Mouse (Mus musculus): ENCODE data around the gene Trpm7. TPM values are rescaled to one million over a fixed set of nuclear protein-coding genes. Genes with fewer than 3 reads are reported as not detected.

Trpm7 gene
- polyA plus RNA-seq, 1 experiment from 2014 or later, result 34.2 TPM

GRCm38 (mm10) chr2:126792611-126793010 is 83.4 kb downstream of the Trpm7 start:
- Histone ChIP-seq H3K4me2 (no peak overlapping the region), H3K36me3 (ENCODE audit: control insufficient read depth, insufficient read depth, low read length) (peaks cover 11% of the 10 kb centered on the region; the same call in 1 of the 2 replicates), H3K4me3 (ENCODE audit: low read depth, low read length) (no peak overlapping the region), H3K9ac (ENCODE audit: low read length) (no peak overlapping the region), H3K27me3 (ENCODE audit: control insufficient read depth, insufficient read depth, low read length) (no peaks in the 10 kb centered on the region), H3K27ac (ENCODE audit: low read depth, low read length) (no peak overlapping the region), H3K4me1 (ENCODE audit: control insufficient read depth, insufficient read depth, low read length) (no peaks in the 10 kb centered on the region), H3K9me3 (ENCODE audit: control insufficient read depth, low read length) (no peaks in the 10 kb centered on the region)
- DNase-seq (ENCODE audit: low spot score, missing footprints) (no peak), ATAC-seq (ENCODE audit: low FRiP score) (no peak)
- WGBS, result 82% methylated on average over 5 of the region's 5 CpGs

- Histone ChIP-seq H3K4me3 (ENCODE audit: low read depth, low read length) (no peak overlapping the region), H3K9ac (ENCODE audit: low read length) (no peak overlapping the region), H3K4me1 (ENCODE audit: control insufficient read depth, insufficient read depth, low read length) (no peaks in the 10 kb centered on the region), H3K36me3 (ENCODE audit: control insufficient read depth, insufficient read depth, low read length) (peaks cover 11% of the 10 kb centered on the region; the same call in 1 of the 2 replicates), H3K9me3 (ENCODE audit: control insufficient read depth, low read length) (no peaks in the 10 kb centered on the region), H3K27me3 (ENCODE audit: control insufficient read depth, insufficient read depth, low read length) (no peaks in the 10 kb centered on the region), H3K4me2 (no peak overlapping the region), H3K27ac (ENCODE audit: low read depth, low read length) (no peak overlapping the region)
- whole genome bisulfite sequencing, result 58% methylated on average over 9 of the region's 9 CpGs
- DNase-seq (ENCODE audit: low spot score, missing footprints) (no peak), ATAC-seq (ENCODE audit: low FRiP score) (no peak)
These were observed 88.2 kb downstream of the Trpm7 start for GRCm38 (mm10) chr2:126787721-126788342.

GRCm38 (mm10) chr2:126783370-126783769 is 92.7 kb downstream of the Trpm7 start, which contains the start of gene Usp50:
TSS of gene Usp50 (minus strand) at chr2:126783470.
- 69% methylated on average over 4 of the region's 4 CpGs for WGBS
- Histone ChIP-seq H3K27me3 (ENCODE audit: control insufficient read depth, insufficient read depth, low read length) (no peaks in the 10 kb centered on the region), H3K4me3 (ENCODE audit: low read depth, low read length) (no peak within 1 kb of the TSS), H3K27ac (ENCODE audit: low read depth, low read length) (no peak within 1 kb of the TSS), H3K4me1 (ENCODE audit: control insufficient read depth, insufficient read depth, low read length) (no peaks in the 10 kb centered on the region), H3K4me2 (no peak within 1 kb of the TSS), H3K9me3 (ENCODE audit: control insufficient read depth, low read length) (no peaks in the 10 kb centered on the region), H3K36me3 (ENCODE audit: control insufficient read depth, insufficient read depth, low read length) (no peaks in the 10 kb centered on the region), H3K9ac (ENCODE audit: low read length) (no peak within 1 kb of the TSS)
- ATAC-seq (ENCODE audit: low FRiP score) (no peak), DNase-seq (ENCODE audit: low spot score, missing footprints) (no peak)

GRCm38 (mm10) chr2:126782433-126782832 is 93.6 kb downstream of the Trpm7 start:
- Histone ChIP-seq H3K4me3 (ENCODE audit: low read depth, low read length) (no peak overlapping the region), H3K27me3 (ENCODE audit: control insufficient read depth, insufficient read depth, low read length) (no peaks in the 10 kb centered on the region), H3K36me3 (ENCODE audit: control insufficient read depth, insufficient read depth, low read length) (no peaks in the 10 kb centered on the region), H3K27ac (ENCODE audit: low read depth, low read length) (no peak overlapping the region), H3K9ac (ENCODE audit: low read length) (no peak overlapping the region), H3K4me2 (no peak overlapping the region), H3K4me1 (ENCODE audit: control insufficient read depth, insufficient read depth, low read length) (no peaks in the 10 kb centered on the region), H3K9me3 (ENCODE audit: control insufficient read depth, low read length) (no peaks in the 10 kb centered on the region)
- DNase-seq (ENCODE audit: low spot score, missing footprints) (no peak), ATAC-seq (ENCODE audit: low FRiP score) (no peak)
- 82% methylated on average over 3 of the region's 3 CpGs for WGBS

GRCm38 (mm10) chr2:126781478-126781877 is 94.6 kb downstream of the Trpm7 start:
- DNase-seq (ENCODE audit: low spot score, missing footprints) (no peak), ATAC-seq (ENCODE audit: low FRiP score) (no peak)
- H3K27ac ChIP-seq (ENCODE audit: low read depth, low read length), result no peak overlapping the region
- H3K36me3 ChIP-seq (ENCODE audit: control insufficient read depth, insufficient read depth, low read length), result no peaks in the 10 kb centered on the region
- 94% methylated on average over 1 of the region's 1 CpGs for WGBS
- H3K4me1 ChIP-seq (ENCODE audit: control insufficient read depth, insufficient read depth, low read length), result no peaks in the 10 kb centered on the region
- H3K4me3 ChIP-seq (ENCODE audit: low read depth, low read length), result no peak overlapping the region
- no peaks in the 10 kb centered on the region for H3K9me3 ChIP-seq (ENCODE audit: control insufficient read depth, low read length)
- H3K27me3 ChIP-seq (ENCODE audit: control insufficient read depth, insufficient read depth, low read length), result no peaks in the 10 kb centered on the region
- H3K9ac ChIP-seq (ENCODE audit: low read length), result no peak overlapping the region
- no peak overlapping the region for H3K4me2 ChIP-seq

- H3K27ac ChIP-seq (ENCODE audit: low read depth, low read length), result no peak overlapping the region
- ATAC-seq (ENCODE audit: low FRiP score) (no peak), DNase-seq (ENCODE audit: low spot score, missing footprints) (no peak)
- H3K27me3 ChIP-seq (ENCODE audit: control insufficient read depth, insufficient read depth, low read length), result no peaks in the 10 kb centered on the region
- H3K9ac ChIP-seq (ENCODE audit: low read length), result no peak overlapping the region
- no peaks in the 10 kb centered on the region for H3K36me3 ChIP-seq (ENCODE audit: control insufficient read depth, insufficient read depth, low read length)
- no peaks in the 10 kb centered on the region for H3K4me1 ChIP-seq (ENCODE audit: control insufficient read depth, insufficient read depth, low read length)
- whole genome bisulfite sequencing, result 95% methylated on average over 10 of the region's 10 CpGs
- no peaks in the 10 kb centered on the region for H3K9me3 ChIP-seq (ENCODE audit: control insufficient read depth, low read length)
- no peak overlapping the region for H3K4me2 ChIP-seq
- H3K4me3 ChIP-seq (ENCODE audit: low read depth, low read length), result no peak overlapping the region
These were observed 95.7 kb downstream of the Trpm7 start for GRCm38 (mm10) chr2:126780286-126780685.

GRCm38 (mm10) chr2:126778806-126779205 is 97.2 kb downstream of the Trpm7 start:
- Histone ChIP-seq H3K9me3 (ENCODE audit: control insufficient read depth, low read length) (no peaks in the 10 kb centered on the region), H3K36me3 (ENCODE audit: control insufficient read depth, insufficient read depth, low read length) (no peaks in the 10 kb centered on the region), H3K4me2 (no peak overlapping the region), H3K4me3 (ENCODE audit: low read depth, low read length) (no peak overlapping the region), H3K27me3 (ENCODE audit: control insufficient read depth, insufficient read depth, low read length) (no peaks in the 10 kb centered on the region), H3K27ac (ENCODE audit: low read depth, low read length) (no peak overlapping the region), H3K9ac (ENCODE audit: low read length) (no peak overlapping the region), H3K4me1 (ENCODE audit: control insufficient read depth, insufficient read depth, low read length) (no peaks in the 10 kb centered on the region)
- 86% methylated on average over 4 of the region's 4 CpGs for WGBS
- no peak for DNase-seq (ENCODE audit: low spot score, missing footprints)
- ATAC-seq (ENCODE audit: low FRiP score), result no peak

GRCm38 (mm10) chr2:126776416-126776815 is 99.6 kb downstream of the Trpm7 start:
- no peak overlapping the region for H3K27ac ChIP-seq (ENCODE audit: low read depth, low read length)
- no peak for DNase-seq (ENCODE audit: low spot score, missing footprints)
- no peak for ATAC-seq (ENCODE audit: low FRiP score)
- no peaks in the 10 kb centered on the region for H3K36me3 ChIP-seq (ENCODE audit: control insufficient read depth, insufficient read depth, low read length)
- no peaks in the 10 kb centered on the region for H3K4me1 ChIP-seq (ENCODE audit: control insufficient read depth, insufficient read depth, low read length)
- no peak overlapping the region for H3K4me3 ChIP-seq (ENCODE audit: low read depth, low read length)
- no peaks in the 10 kb centered on the region for H3K27me3 ChIP-seq (ENCODE audit: control insufficient read depth, insufficient read depth, low read length)
- WGBS, result 75% methylated on average over 1 of the region's 1 CpGs
- H3K9me3 ChIP-seq (ENCODE audit: control insufficient read depth, low read length), result no peaks in the 10 kb centered on the region
- no peak overlapping the region for H3K9ac ChIP-seq (ENCODE audit: low read length)
- H3K4me2 ChIP-seq, result no peak overlapping the region

GRCm38 (mm10) chr2:126775951-126776350 is 100.1 kb downstream of the Trpm7 start:
- no peak overlapping the region for H3K4me3 ChIP-seq (ENCODE audit: low read depth, low read length)
- no peak overlapping the region for H3K4me2 ChIP-seq
- H3K9me3 ChIP-seq (ENCODE audit: control insufficient read depth, low read length), result no peaks in the 10 kb centered on the region
- H3K9ac ChIP-seq (ENCODE audit: low read length), result no peak overlapping the region
- WGBS, result 71% methylated on average over 4 of the region's 4 CpGs
- H3K36me3 ChIP-seq (ENCODE audit: control insufficient read depth, insufficient read depth, low read length), result no peaks in the 10 kb centered on the region
- no peak for DNase-seq (ENCODE audit: low spot score, missing footprints)
- H3K27me3 ChIP-seq (ENCODE audit: control insufficient read depth, insufficient read depth, low read length), result no peaks in the 10 kb centered on the region
- ATAC-seq (ENCODE audit: low FRiP score), result no peak
- H3K27ac ChIP-seq (ENCODE audit: low read depth, low read length), result no peak overlapping the region
- H3K4me1 ChIP-seq (ENCODE audit: control insufficient read depth, insufficient read depth, low read length), result no peaks in the 10 kb centered on the region

All from midbrain, embryonic 11.5 days (tissue).